Mouse (Mus musculus): ENCODE measurements around the gene Zfp667.

GRCm38 (mm10) chr7:6339865-6340264 lies 53.5 kb downstream of the Zfp667 start:
- TF ChIP-seq POLR2A (IDR thresholded peaks at IDR 0.05; ENCODE audit: borderline replicate concordance, control insufficient read depth, low read depth, low read length), result no peak
- TF ChIP-seq CTCF (IDR thresholded peaks at IDR 0.05; ENCODE audit: control insufficient read depth, insufficient read depth, low read length), result no peak

Data from bone marrow, adult 2 months (tissue).